Comparison of ENCODE assay signal across 11 mouse cellular contexts in the genomic region with DNA sequence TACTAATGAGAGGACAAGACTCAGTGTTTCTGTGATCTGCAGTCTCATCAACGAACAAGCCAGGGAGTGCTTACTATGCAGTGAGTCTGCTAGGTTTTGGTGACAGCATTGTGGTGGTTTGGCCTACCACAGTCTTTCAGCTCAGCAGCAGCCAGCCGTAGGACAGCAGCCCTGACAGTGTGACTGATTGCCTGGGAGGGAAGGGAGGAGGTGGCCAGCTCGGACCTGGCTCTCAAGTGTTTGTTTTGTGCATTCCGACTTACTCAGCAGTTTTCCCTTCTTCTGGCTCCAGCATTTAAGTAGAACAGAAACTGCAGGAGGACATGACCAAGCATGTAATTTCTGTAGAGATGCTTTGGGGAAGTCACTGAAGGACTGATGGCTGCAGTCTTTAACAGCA. TPM values are rescaled to one million over a fixed set of nuclear protein-coding genes. Genes with fewer than 3 reads are reported as not detected.
DNase-seq lines count a peak whose midpoint lies in the region; TF ChIP-seq lines count a peak whose summit lies in the region.
"Had no signal": no experiment of that assay in that cellular context is flagged by ENCODE, and none has a peak within 500 bp of the region (broad histone marks: within the 10 kb centered on the region; RNA-seq: fewer than 3 reads in every experiment).

No protein-coding gene starts in this region.

- H3K27ac ChIP-seq in kidney, adult 2 months (ENCODE audit: insufficient read depth, low read depth, low read length), result no peak overlapping the region
- H3K27ac ChIP-seq in ES-E14 (ENCODE audit: insufficient read depth, low read depth, low read length, poor library complexity, severe bottlenecking), result no peak overlapping the region
- 0 out of 2 replicates have a peak overlapping the region, but pooled peaks have one; percentile 21 for H3K27ac ChIP-seq in brown adipose tissue, adult 24 weeks (replicated peaks; ENCODE audit: low read depth, low read length)
- H3K27ac ChIP-seq in heart, embryonic 10.5 days, result no peak overlapping the region
- H3K27ac ChIP-seq: hindbrain, embryonic 15.5 days had no signal

- H3K36me3 ChIP-seq in kidney, adult 2 months (ENCODE audit: control insufficient read depth, insufficient read depth, low read length), result no peaks in the 10 kb centered on the region; the same call in 1 of the 2 replicates
- H3K36me3 ChIP-seq in ES-E14 (ENCODE audit: control insufficient read depth, insufficient read depth, low read length, poor library complexity, severe bottlenecking), result no peaks in the 10 kb centered on the region
- peaks cover 34% of the 10 kb centered on the region for H3K36me3 ChIP-seq in heart, embryonic 10.5 days

- H3K27me3 ChIP-seq in kidney, adult 2 months (replicated peaks; ENCODE audit: control insufficient read depth, insufficient read depth, low read length), result no peaks in the 10 kb centered on the region
- no peaks in the 10 kb centered on the region for H3K27me3 ChIP-seq in heart, embryonic 10.5 days (ENCODE audit: insufficient read depth, poor library complexity, severe bottlenecking)
- H3K27me3 ChIP-seq: hindbrain, embryonic 15.5 days had no signal

- H3K9ac ChIP-seq in ES-E14 (ENCODE audit: insufficient read depth, low read depth, low read length, poor library complexity, severe bottlenecking), result no peak overlapping the region
- H3K9ac ChIP-seq: hindbrain, embryonic 15.5 days had no signal

- no peaks in the 10 kb centered on the region for H3K4me1 ChIP-seq in kidney, adult 2 months (ENCODE audit: control insufficient read depth, insufficient read depth, low read length)
- peaks cover 0 to 3% of the 10 kb centered on the region in 2 experiments; a peak in 1 of 4 replicates for H3K4me1 ChIP-seq in ES-E14 (ENCODE audit: control insufficient read depth in 2 of 2, insufficient read depth in 2 of 2, low read length in 2 of 2, poor library complexity in 1 of 2)
- no peaks in the 10 kb centered on the region for H3K4me1 ChIP-seq in brown adipose tissue, adult 24 weeks (ENCODE audit: control insufficient read depth, insufficient read depth, insufficient read length, low read length)
- H3K4me1 ChIP-seq in heart, embryonic 10.5 days, result no peaks in the 10 kb centered on the region
- H3K4me1 ChIP-seq: hindbrain, embryonic 15.5 days had no signal

- no peaks in the 10 kb centered on the region for H3K9me3 ChIP-seq in ES-E14 (ENCODE audit: control insufficient read depth, insufficient read depth, low read depth, low read length)
- H3K9me3 ChIP-seq in heart, embryonic 10.5 days, result no peaks in the 10 kb centered on the region
- H3K9me3 ChIP-seq: hindbrain, embryonic 15.5 days had no signal

- 33% methylated on average over 4 of the region's 4 CpGs for WGBS in kidney, adult 2 months
- WGBS in heart, embryonic 10.5 days, result 44% methylated on average over 4 of the region's 4 CpGs

- H3K4me3 ChIP-seq in kidney, adult 2 months (ENCODE audit: insufficient read depth, low read depth, low read length), result no peak overlapping the region
- H3K4me3 ChIP-seq in ES-E14 (ENCODE audit: insufficient read depth in 1 of 2, low read depth in 1 of 2, low read length in 2 of 2, poor library complexity in 1 of 2, severe bottlenecking in 1 of 2), result no peak overlapping the region
- no peak overlapping the region for H3K4me3 ChIP-seq in brown adipose tissue, adult 24 weeks (ENCODE audit: insufficient read depth, low read depth, low read length)
- H3K4me3 ChIP-seq in heart, embryonic 10.5 days, result no peak overlapping the region
- H3K4me3 ChIP-seq: hindbrain, embryonic 15.5 days had no signal

- no peak for TF ChIP-seq POLR2A in kidney, adult 2 months (IDR thresholded peaks at IDR 0.05; ENCODE audit: low read depth, low read length)

- in situ Hi-C loops in ES-E14 (cut with MboI; ENCODE audit: low sequenced_read_pairs in 2 of 2, unreplicated experiment in 2 of 2), result no loop called here

- no peak for TF ChIP-seq CTCF in kidney, adult 2 months (conservative IDR thresholded peaks at IDR 0.05; ENCODE audit: insufficient read depth, insufficient read length, low read depth, low read length)

- DNase-seq in kidney, adult 2 months, result peak; percentile 11
- DNase-seq in kidney, adult 18-20 months, result no peak
- no peak for DNase-seq in ES-E14 (ENCODE audit: low read depth, low spot score)
- peak; percentile 30 for DNase-seq in lung, postnatal 14 days
- no peak for DNase-seq in natural killer cell, adult 2 months (ENCODE audit: low spot score in 2 of 2)
- no peak for DNase-seq in heart, embryonic 10.5 days (ENCODE audit: low spot score)
- DNase-seq in cerebellum, adult 18-20 months, result no peak
- DNase-seq: right cerebral cortex, postnatal 25 days; thymus, adult 18-20 months had no signal

TF ChIP-seq in ES-E14, 5 proteins besides CTCF, POLR2A, EP300 and RAD21:
- 0 out of 2 replicates have a peak, but pooled peaks have one; percentile 28 for TF ChIP-seq MAFK (IDR thresholded peaks at IDR 0.05; ENCODE audit: insufficient read depth, low read depth, low read length)
- TF ChIP-seq ZC3H11A (IDR thresholded peaks at IDR 0.05; ENCODE audit: borderline replicate concordance, low read depth, low read length), result no peak

RNA-seq across cellular contexts. Expression of gene Micu1, which starts 39.2 kb away (rescaled TPM):
- 59.0 and 61.2 TPM in 2 replicates for polyA plus RNA-seq in kidney, adult 2 months (2012; rRNA removed)
- 21.1 and 23.6 TPM in 2 replicates for total RNA-seq in ES-E14 (2012; rRNA removed)
- polyA plus RNA-seq in brown adipose tissue, adult 24 weeks (2012; ENCODE audit: insufficient read depth, insufficient read length, missing spikeins), result 41.8 and 46.8 TPM in 2 replicates
- 45.4 and 46.8 TPM in 2 replicates for polyA plus RNA-seq in heart, embryonic 10.5 days (2016; fragmentation: Nextera tagmentation; extraction: Ambion mirVana)

Comparison
In these comparisons a context has a peak if more than half of its experiments do, and no peak if none do; other contexts are left out.
1. DNase-seq: peak in kidney, adult 2 months (single experiment) and lung, postnatal 14 days (single experiment); none in kidney, adult 18-20 months (single experiment), ES-E14 (single experiment), natural killer cell, adult 2 months (0 of 2), heart, embryonic 10.5 days (single experiment) and cerebellum, adult 18-20 months (0 of 2).